Mouse (Mus musculus) intestine, postnatal 0 days (tissue): ENCODE results near the gene Lrrfip1. TPM values are rescaled to one million over a fixed set of nuclear protein-coding genes. Genes with fewer than 3 reads are reported as not detected.

Experiments used
- ATAC-seq: fragments of 200-750 bp; cut with Nextera tagmentation; 2 replicates; pipeline ENCODE4 v1.8.0; 2017; ENCODE audit warnings: mild to moderate bottlenecking, moderate TSS enrichment, moderate library complexity
- H3K27ac ChIP-seq: fragments of 300-500 bp; sonication (generic); 2 replicates; pipeline ENCODE4 v1.5.1; 2014; ENCODE audit warnings: mild to moderate bottlenecking, low read depth, low read length, moderate library complexity
- H3K27me3 ChIP-seq: fragments of 300-500 bp; sonication (generic); replicated peaks from 2 replicates; pipeline ENCODE4 v1.6.1; 2014; ENCODE audit warnings: low read length, mixed read lengths; ENCODE audit not compliant: control insufficient read depth, insufficient read depth
- H3K36me3 ChIP-seq: fragments of 300-500 bp; sonication (generic); 2 replicates; pipeline ENCODE4 v1.6.1; 2014; ENCODE audit warnings: mild to moderate bottlenecking, moderate library complexity; ENCODE audit not compliant: control insufficient read depth, insufficient read depth
- H3K4me1 ChIP-seq: fragments of 300-500 bp; sonication (generic); replicated peaks from 2 replicates; pipeline ENCODE4 v1.6.1; 2014; ENCODE audit warnings: antibody characterized with exemption, low read length, mixed read lengths; ENCODE audit not compliant: control insufficient read depth, insufficient read depth
- H3K4me2 ChIP-seq: fragments of 300-500 bp; sonication (generic); replicated peaks from 2 replicates; pipeline ENCODE4 v1.6.1; 2014; ENCODE audit warnings: low read depth, mild to moderate bottlenecking, moderate library complexity
- H3K4me3 ChIP-seq: fragments of 300-500 bp; sonication (generic); 2 replicates; pipeline ENCODE4 v1.5.1; 2014; ENCODE audit warnings: low read depth, low read length
- H3K9ac ChIP-seq: fragments of 300-500 bp; sonication (generic); 2 replicates; pipeline ENCODE4 v1.6.1; 2014; ENCODE audit warnings: mild to moderate bottlenecking, low read depth, low read length
- H3K9me3 ChIP-seq: fragments of 300-500 bp; sonication (generic); 2 replicates; pipeline ENCODE4 v1.6.1; 2016; ENCODE audit warnings: mixed run types; ENCODE audit not compliant: control insufficient read depth
- CTCF ChIP-seq: sonication (generic); IDR thresholded peaks from 2 replicates; pipeline ENCODE4 v1.5.1; 2016; ENCODE audit warnings: low read depth, mild to moderate bottlenecking, control low read depth, antibody characterized with exemption, moderate library complexity
- WGBS: fragments of 180-500 bp; shearing (Covaris S2); extraction: QIAGEN DNeasy Blood & Tissue Kit; methylation state at CpG from one replicate; pipeline ENCODE4 v1.1.7; 2014; 5-methylcytosine and 5-hydroxymethylcytosine counted together
- polyA plus RNA-seq: library from polyadenylated mRNA; unstranded; fragments of >200 nt; fragmentation: Nextera tagmentation; extraction: Ambion mirVana; gene quantifications from 2 replicates; pipeline ENCODE4 v1.2.1, GENCODE M21; 2015

Gene Lrrfip1
- 79.2 and 85.3 TPM in 2 replicates for polyA plus RNA-seq

DNA sequence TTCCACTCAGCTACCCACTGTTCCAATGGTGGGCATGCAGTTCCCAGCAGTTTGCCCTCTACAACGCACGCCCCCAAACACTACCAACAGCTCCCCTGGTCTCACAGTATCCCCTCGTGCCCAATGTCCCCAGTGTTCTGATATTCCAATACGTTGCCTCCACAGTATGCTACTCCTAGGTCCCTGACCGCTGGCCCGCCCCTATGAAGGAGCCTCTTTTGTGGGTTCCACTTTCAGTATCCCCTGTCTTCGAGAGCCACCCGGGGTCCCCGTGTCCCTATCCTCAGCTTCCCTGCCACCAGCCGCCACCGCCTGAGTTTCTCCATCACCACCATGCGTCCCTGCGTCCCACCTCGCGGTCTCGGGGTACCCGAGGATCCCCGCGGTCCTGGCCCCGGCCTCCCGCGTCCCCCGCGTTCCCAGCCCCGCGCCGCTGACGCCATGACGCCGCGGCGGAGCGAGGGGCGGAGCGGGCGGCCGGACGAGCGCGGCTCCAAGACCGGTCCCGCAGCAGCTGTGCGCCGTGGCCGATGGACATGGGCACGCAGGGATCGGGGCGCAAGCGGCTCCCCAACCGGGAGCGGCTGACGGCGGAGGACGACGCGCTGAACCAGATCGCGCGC lies at the start of gene Lrrfip1:
Lrrfip1 (plus strand) TSS at position 470 of the 623 bp plus-strand sequence.
- Histone ChIP-seq H3K4me2 (peak within 1 kb of the TSS; percentile 98), H3K4me3 (peak within 1 kb of the TSS; percentile 73), H3K4me1 (no peaks in the 10 kb centered on the region; the same call in 1 of the 2 replicates), H3K27me3 (0 out of 2 replicates have a peak, but pooled peaks cover 4% of the 10 kb centered on the region), H3K36me3 (no peaks in the 10 kb centered on the region), H3K27ac (no peak within 1 kb of the TSS), H3K9ac (peak within 1 kb of the TSS; percentile 72), H3K9me3 (no peaks in the 10 kb centered on the region)
- TF ChIP-seq CTCF = no peak
- 2% methylated on average over 52 of the region's 59 CpGs for WGBS
- peak; percentile 69 for ATAC-seq

GRCm38 (mm10) chr1:90949309-90949708 lies 49.2 kb upstream of the Lrrfip1 start:
- no peak overlapping the region for H3K27ac ChIP-seq
- H3K9me3 ChIP-seq = no peaks in the 10 kb centered on the region
- H3K9ac ChIP-seq = no peak overlapping the region
- no peak for ATAC-seq
- 49% methylated on average over 9 of the region's 9 CpGs for WGBS
- TF ChIP-seq CTCF = no peak
- no peak overlapping the region for H3K4me2 ChIP-seq
- no peaks in the 10 kb centered on the region for H3K27me3 ChIP-seq
- H3K4me3 ChIP-seq = no peak overlapping the region
- no peaks in the 10 kb centered on the region for H3K4me1 ChIP-seq
- no peaks in the 10 kb centered on the region; the same call in 1 of the 2 replicates for H3K36me3 ChIP-seq

GRCm38 (mm10) chr1:90951670-90952069 lies 46.9 kb upstream of the Lrrfip1 start:
- H3K4me3 ChIP-seq = no peak overlapping the region
- H3K9me3 ChIP-seq = no peaks in the 10 kb centered on the region
- H3K9ac ChIP-seq = no peak overlapping the region
- no peak for ATAC-seq
- peaks cover 3% of the 10 kb centered on the region; the same call in 1 of the 2 replicates for H3K36me3 ChIP-seq
- no peaks in the 10 kb centered on the region for H3K27me3 ChIP-seq
- no peaks in the 10 kb centered on the region for H3K4me1 ChIP-seq
- no peak overlapping the region for H3K4me2 ChIP-seq
- 75% methylated on average over 7 of the region's 7 CpGs for WGBS
- no peak for TF ChIP-seq CTCF
- no peak overlapping the region for H3K27ac ChIP-seq

DNA sequence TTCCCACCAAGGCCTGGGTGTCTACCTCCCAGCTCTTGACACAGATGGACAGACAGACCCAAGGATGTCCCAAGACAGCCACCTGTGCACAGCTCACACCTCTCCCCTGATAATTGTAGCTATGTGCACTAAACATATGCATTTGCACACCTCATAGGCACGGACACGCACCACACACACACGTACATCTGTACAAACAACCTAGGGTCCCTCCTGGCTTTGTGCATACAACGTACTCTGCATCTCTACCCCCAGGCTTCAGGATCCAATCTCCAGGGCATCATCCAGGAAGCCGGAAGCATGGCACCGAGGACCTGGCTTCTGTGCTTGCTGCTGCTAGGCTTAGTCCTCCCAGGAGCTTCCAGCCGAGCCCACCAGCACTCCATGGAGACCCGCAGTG lies 45.7 kb upstream of the Lrrfip1 start, which contains the start of gene Prlh:
Prlh (plus strand) TSS at position 301 of the 400 bp plus-strand sequence.
- no peaks in the 10 kb centered on the region for H3K4me1 ChIP-seq
- ATAC-seq = no peak
- no peak for TF ChIP-seq CTCF
- no peak within 1 kb of the TSS for H3K9ac ChIP-seq
- H3K4me2 ChIP-seq = no peak within 1 kb of the TSS
- no peak within 1 kb of the TSS for H3K4me3 ChIP-seq
- H3K9me3 ChIP-seq = no peaks in the 10 kb centered on the region
- H3K36me3 ChIP-seq = peaks cover 12% of the 10 kb centered on the region; the same call in 1 of the 2 replicates
- H3K27me3 ChIP-seq = no peaks in the 10 kb centered on the region
- H3K27ac ChIP-seq = no peak within 1 kb of the TSS
- 83% methylated on average over 8 of the region's 8 CpGs for WGBS

DNA sequence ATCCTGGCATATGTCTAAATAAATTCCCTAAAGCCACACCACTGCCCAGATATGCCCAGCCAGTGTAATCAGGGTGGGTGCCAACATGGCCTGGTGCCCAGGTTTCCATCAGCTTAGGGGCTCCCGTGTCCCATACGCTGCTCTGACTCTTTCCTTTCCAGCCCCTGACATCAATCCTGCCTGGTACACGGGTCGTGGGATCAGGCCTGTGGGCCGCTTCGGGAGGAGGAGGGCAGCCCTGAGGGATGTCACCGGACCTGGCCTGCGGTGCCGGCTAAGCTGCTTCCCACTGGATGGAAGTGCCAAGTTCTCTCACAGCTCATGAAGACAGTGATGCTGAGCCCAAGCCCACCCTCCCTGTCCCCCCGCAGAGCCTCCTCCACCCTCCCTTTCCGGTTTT lies 44.8 kb upstream of the Lrrfip1 start:
- no peak overlapping the region for H3K27ac ChIP-seq
- ATAC-seq = no peak
- H3K36me3 ChIP-seq = peaks cover 15% of the 10 kb centered on the region; the same call in 1 of the 2 replicates
- H3K27me3 ChIP-seq = no peaks in the 10 kb centered on the region
- H3K4me1 ChIP-seq = no peaks in the 10 kb centered on the region
- H3K4me3 ChIP-seq = no peak overlapping the region
- TF ChIP-seq CTCF = no peak
- WGBS = 70% methylated on average over 11 of the region's 11 CpGs
- H3K9ac ChIP-seq = no peak overlapping the region
- H3K4me2 ChIP-seq = no peak overlapping the region
- no peaks in the 10 kb centered on the region for H3K9me3 ChIP-seq

GRCm38 (mm10) chr1:90956245-90957096 lies 42.1 kb upstream of the Lrrfip1 start:
- no peak overlapping the region for H3K4me3 ChIP-seq
- no peaks in the 10 kb centered on the region for H3K27me3 ChIP-seq
- 32% methylated on average over 7 of the region's 7 CpGs for WGBS
- ATAC-seq = peak; percentile 55
- H3K27ac ChIP-seq = no peak overlapping the region
- no peak overlapping the region for H3K9ac ChIP-seq
- no peaks in the 10 kb centered on the region for H3K4me1 ChIP-seq
- H3K4me2 ChIP-seq = no peak overlapping the region
- no peaks in the 10 kb centered on the region for H3K9me3 ChIP-seq
- H3K36me3 ChIP-seq = peaks cover 36% of the 10 kb centered on the region
- TF ChIP-seq CTCF = peak; percentile 88
